Mouse (Mus musculus): ENCODE data around the gene Zfp740. TPM values are rescaled to one million over a fixed set of nuclear protein-coding genes. Genes with fewer than 3 reads are reported as not detected.

Gene Zfp740
- polyA plus RNA-seq, 1 experiment from 2014 or later, result 14.8 TPM

DNA sequence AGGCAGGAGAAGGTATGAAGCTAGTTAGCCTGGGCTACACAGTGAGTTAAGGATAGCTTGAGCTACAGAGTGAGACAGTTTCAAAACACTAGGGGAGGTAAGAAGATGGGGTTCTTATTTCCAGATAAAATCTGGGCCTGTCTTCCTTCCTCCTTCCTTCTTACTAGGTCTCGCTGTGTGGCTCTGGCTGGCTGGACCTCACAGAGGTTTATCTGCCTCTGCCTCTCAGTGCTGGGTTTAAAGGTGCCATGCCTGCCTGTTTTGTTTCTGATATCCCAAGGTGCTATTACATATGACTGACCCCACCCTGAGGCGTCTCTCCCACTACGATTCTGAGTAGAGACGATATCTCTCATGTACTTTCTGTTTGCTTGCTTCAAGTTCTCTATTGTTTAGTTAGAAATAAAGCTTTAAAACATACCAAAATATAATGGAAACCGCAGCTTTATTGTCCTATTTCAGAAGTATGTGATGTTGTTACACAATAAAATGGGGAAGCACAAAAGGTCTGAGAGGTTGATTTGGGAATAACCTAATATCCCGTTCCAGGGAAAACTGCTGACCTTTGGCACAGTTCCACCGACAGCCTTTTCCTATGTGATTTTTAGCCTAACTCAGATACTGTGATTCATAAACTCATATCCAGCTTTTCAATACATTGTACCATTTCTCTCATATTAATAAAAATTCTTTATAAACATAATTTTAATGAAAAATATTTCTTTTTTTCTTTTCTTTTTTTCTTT is 26.3 kb upstream of the Zfp740 start:
- Histone ChIP-seq H3K27me3 (no peaks in the 10 kb centered on the region), H3K27ac (no peak overlapping the region), H3K9ac (no peak overlapping the region), H3K4me3 (replicated peaks) (no peak overlapping the region), H3K9me3 (replicated peaks) (no peaks in the 10 kb centered on the region), H3K4me1 (replicated peaks) (peaks cover 28% of the 10 kb centered on the region), H3K4me2 (no peak overlapping the region), H3K36me3 (peaks cover 4% of the 10 kb centered on the region; the same call in 1 of the 2 replicates)
- DNase-seq, result no peak
- WGBS (ENCODE audit: insufficient replicate concordance), result 45% methylated on average over 7 of the region's 7 CpGs
- ATAC-seq (ENCODE audit: low read depth), result peak; percentile 50; the same call in 1 of the 2 replicates

DNA sequence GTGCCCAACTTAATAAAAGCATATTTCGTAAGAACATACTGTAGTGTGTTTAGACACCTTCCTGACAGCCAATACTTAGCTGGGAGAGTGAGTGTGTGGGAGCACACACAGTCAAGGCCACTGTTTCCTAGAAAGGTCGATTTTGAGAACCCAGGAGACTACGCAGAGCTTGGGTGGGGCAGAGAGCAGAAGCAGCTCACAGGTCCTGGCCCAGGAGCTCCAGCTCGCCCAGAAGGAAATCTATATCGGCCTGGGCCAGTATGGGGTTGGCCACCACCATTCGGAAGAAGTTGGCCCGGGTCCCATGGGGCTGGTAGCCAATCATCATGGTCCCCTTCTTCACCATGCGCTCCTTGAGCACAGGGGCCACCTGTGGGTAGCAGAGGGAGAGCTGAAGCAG is 25.6 kb upstream of the Zfp740 start:
- DNase-seq, result no peak
- H3K27me3 ChIP-seq, result no peaks in the 10 kb centered on the region
- H3K27ac ChIP-seq, result no peak overlapping the region
- no peak overlapping the region for H3K4me2 ChIP-seq
- 75% methylated on average over 8 of the region's 8 CpGs for WGBS (ENCODE audit: insufficient replicate concordance)
- H3K9ac ChIP-seq, result no peak overlapping the region; the same call in 1 of the 2 replicates
- H3K9me3 ChIP-seq (replicated peaks), result no peaks in the 10 kb centered on the region
- ATAC-seq (ENCODE audit: low read depth), result no peak
- H3K4me3 ChIP-seq (replicated peaks), result no peak overlapping the region
- H3K36me3 ChIP-seq, result peaks cover 4% of the 10 kb centered on the region; the same call in 1 of the 2 replicates
- peaks cover 28% of the 10 kb centered on the region for H3K4me1 ChIP-seq (replicated peaks)

DNA sequence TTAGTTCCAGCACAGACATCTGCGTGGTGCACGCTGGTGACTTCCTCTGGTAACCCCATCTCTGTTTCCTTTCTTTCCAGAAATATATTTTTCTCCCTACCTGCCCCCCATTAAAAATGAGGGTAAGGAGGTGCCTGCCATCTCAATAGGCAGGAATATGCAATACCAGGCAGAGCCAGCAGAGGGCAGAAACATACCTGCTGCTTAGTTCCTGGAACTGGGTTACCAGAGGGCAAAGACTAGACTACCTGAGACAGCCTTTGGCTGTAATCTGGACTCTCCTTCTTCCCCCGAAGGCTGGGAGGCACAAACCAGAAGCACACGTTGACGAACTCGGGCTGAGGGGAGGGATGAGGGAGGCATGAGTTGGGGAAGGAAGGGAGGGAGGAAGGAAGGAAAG is 24.8 kb upstream of the Zfp740 start:
- no peak overlapping the region for H3K27ac ChIP-seq
- DNase-seq, result peak; percentile 53
- no peak overlapping the region for H3K9ac ChIP-seq
- WGBS (ENCODE audit: insufficient replicate concordance), result 10% methylated on average over 6 of the region's 6 CpGs
- H3K27me3 ChIP-seq, result no peaks in the 10 kb centered on the region
- peak; percentile 33; the same call in 1 of the 2 replicates for ATAC-seq (ENCODE audit: low read depth)
- no peak overlapping the region for H3K4me2 ChIP-seq
- no peaks in the 10 kb centered on the region for H3K9me3 ChIP-seq (replicated peaks)
- peaks cover 4% of the 10 kb centered on the region; the same call in 1 of the 2 replicates for H3K36me3 ChIP-seq
- peaks cover 28% of the 10 kb centered on the region for H3K4me1 ChIP-seq (replicated peaks)
- H3K4me3 ChIP-seq (replicated peaks), result no peak overlapping the region

DNA sequence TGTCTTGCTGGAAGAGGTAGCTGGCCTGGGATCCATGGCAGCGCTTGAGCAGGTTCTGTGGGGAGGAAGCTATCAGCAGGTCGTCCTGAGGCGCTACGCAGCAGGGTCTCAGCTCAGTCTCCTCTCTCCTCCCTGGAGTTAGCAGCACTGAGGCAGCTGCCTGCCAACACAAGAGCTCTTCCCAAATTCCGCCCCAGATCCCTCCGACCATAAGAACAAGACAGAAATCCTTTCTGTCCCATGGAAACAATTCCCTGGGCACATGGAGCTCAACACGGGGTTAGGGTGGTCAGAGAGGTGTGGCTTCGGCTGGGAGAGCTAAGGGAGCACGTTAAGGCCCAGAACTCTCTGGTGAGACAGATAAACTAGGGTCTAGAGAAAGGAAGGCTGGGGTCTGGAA is 23.9 kb upstream of the Zfp740 start:
- Histone ChIP-seq H3K4me3 (replicated peaks) (no peak overlapping the region), H3K9me3 (replicated peaks) (no peaks in the 10 kb centered on the region), H3K4me2 (no peak overlapping the region), H3K9ac (no peak overlapping the region), H3K36me3 (peaks cover 4% of the 10 kb centered on the region; the same call in 1 of the 2 replicates), H3K27ac (no peak overlapping the region), H3K4me1 (replicated peaks) (peaks cover 28% of the 10 kb centered on the region), H3K27me3 (no peaks in the 10 kb centered on the region)
- ATAC-seq (ENCODE audit: low read depth) (no peak), DNase-seq (no peak)
- 77% methylated on average over 9 of the region's 9 CpGs for WGBS (ENCODE audit: insufficient replicate concordance)

DNA sequence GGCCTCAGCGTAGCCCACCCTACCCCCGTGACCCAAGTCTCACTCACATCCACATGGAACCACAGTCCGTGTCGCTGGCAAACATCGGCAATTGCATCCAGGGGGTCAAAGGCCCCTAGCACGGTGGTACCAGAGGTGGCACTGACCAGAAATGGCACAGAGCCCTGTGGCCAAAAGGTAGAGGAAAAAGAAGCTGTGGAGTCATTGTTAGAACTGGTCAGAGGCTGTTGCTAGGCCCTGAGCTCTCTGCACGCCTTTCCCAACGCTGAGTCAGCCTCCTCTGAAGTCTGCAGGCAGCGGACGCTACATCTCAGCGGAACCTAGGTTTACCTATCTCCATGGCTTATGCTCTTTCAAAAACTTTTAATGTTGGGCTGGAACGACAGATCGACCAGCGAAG is 23.1 kb upstream of the Zfp740 start:
- ATAC-seq (ENCODE audit: low read depth), result no peak
- Histone ChIP-seq H3K9me3 (replicated peaks) (no peaks in the 10 kb centered on the region), H3K27ac (no peak overlapping the region), H3K4me2 (no peak overlapping the region), H3K27me3 (no peaks in the 10 kb centered on the region), H3K4me3 (replicated peaks) (no peak overlapping the region), H3K4me1 (replicated peaks) (peaks cover 28% of the 10 kb centered on the region), H3K9ac (no peak overlapping the region), H3K36me3 (peaks cover 8% of the 10 kb centered on the region; the same call in 1 of the 2 replicates)
- no peak for DNase-seq
- 82% methylated on average over 14 of the region's 14 CpGs for WGBS (ENCODE audit: insufficient replicate concordance)

DNA sequence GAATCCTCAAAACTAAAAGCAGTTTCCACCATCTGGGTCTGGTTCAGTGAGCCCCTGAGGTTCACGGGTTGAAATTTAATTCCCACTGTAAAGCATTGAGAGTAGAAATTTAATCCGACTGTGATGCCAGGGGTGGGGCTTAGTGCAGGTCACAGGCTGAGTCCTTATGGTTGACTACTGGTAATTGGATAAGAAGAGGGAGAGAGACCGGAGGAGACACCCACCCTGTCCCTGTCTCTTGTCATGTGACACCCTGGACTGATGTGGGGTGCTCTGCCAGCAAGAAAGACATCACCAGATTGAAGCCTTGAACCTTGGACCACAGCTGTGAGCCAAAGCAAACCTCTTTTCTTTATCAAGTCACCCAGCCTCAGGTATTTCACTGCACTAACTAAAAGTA is 20.0 kb upstream of the Zfp740 start:
- Histone ChIP-seq H3K4me2 (no peak overlapping the region), H3K9ac (no peak overlapping the region), H3K36me3 (0 out of 2 replicates have a peak, but pooled peaks cover 4% of the 10 kb centered on the region), H3K27me3 (no peaks in the 10 kb centered on the region), H3K27ac (no peak overlapping the region), H3K4me1 (replicated peaks) (peaks cover 11% of the 10 kb centered on the region), H3K4me3 (replicated peaks) (no peak overlapping the region), H3K9me3 (replicated peaks) (no peaks in the 10 kb centered on the region)
- no peak for ATAC-seq (ENCODE audit: low read depth)
- 72% methylated on average over 3 of the region's 3 CpGs for WGBS (ENCODE audit: insufficient replicate concordance)
- no peak for DNase-seq

DNA sequence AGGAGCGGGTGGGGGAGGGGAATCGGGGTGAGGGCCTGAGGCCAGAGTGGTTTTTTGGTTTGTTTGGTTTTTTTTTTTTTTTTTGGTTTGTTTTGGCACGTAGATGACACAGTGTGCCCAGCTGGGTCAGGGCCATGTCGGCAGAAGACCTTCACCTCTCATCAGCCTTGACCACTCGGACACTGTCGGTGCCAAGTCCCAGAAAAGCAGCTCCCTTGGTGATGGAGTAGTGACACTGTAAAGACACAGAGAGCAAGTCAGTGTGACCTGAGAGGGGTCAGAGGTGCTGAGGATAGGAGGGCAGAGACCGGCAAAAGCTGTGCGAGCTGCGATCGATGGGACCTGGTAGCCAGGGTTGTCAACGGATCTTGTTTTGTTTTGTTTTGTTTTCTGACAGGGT is 16.8 kb upstream of the Zfp740 start:
- no peak overlapping the region for H3K4me2 ChIP-seq
- H3K27ac ChIP-seq, result peak overlapping the region; percentile 43; the same call in 1 of the 2 replicates
- H3K36me3 ChIP-seq, result 0 out of 2 replicates have a peak, but pooled peaks cover 4% of the 10 kb centered on the region
- no peaks in the 10 kb centered on the region for H3K27me3 ChIP-seq
- DNase-seq (no peak), ATAC-seq (ENCODE audit: low read depth) (peak; percentile 52)
- WGBS (ENCODE audit: insufficient replicate concordance), result 70% methylated on average over 11 of the region's 11 CpGs
- no peak overlapping the region for H3K9ac ChIP-seq
- no peak overlapping the region for H3K4me3 ChIP-seq (replicated peaks)
- peaks cover 22% of the 10 kb centered on the region for H3K4me1 ChIP-seq (replicated peaks)
- H3K9me3 ChIP-seq (replicated peaks), result no peaks in the 10 kb centered on the region

DNA sequence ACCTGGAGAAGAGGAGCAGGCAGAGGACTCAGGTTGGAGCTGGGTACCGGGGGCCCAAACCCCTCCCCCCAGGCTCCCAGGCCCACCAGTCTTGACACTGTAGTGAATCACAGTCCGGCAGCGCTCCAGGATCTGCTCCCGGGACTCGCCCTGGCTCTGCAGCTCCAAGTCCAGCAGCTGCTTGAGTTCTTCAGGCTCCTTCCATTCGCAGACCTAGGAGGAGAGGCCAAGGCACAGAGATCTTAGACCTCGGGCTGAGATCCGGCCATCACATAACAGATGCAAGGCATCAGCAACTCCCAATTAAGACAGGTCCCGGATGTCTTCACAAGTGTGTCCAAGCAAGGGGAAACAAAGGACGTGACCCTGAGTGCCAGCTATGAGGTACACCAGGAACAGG is 15.0 kb upstream of the Zfp740 start:
- 0 out of 2 replicates have a peak overlapping the region, but pooled peaks have one; percentile 21 for H3K4me2 ChIP-seq
- 74% methylated on average over 10 of the region's 10 CpGs for WGBS (ENCODE audit: insufficient replicate concordance)
- H3K36me3 ChIP-seq, result 0 out of 2 replicates have a peak, but pooled peaks cover 4% of the 10 kb centered on the region
- H3K9me3 ChIP-seq (replicated peaks), result no peaks in the 10 kb centered on the region
- peaks cover 35% of the 10 kb centered on the region for H3K4me1 ChIP-seq (replicated peaks)
- 0 out of 2 replicates have a peak overlapping the region, but pooled peaks have one; percentile 38 for H3K9ac ChIP-seq
- no peaks in the 10 kb centered on the region for H3K27me3 ChIP-seq
- no peak overlapping the region for H3K4me3 ChIP-seq (replicated peaks)
- ATAC-seq (ENCODE audit: low read depth) (no peak), DNase-seq (no peak)
- H3K27ac ChIP-seq, result no peak overlapping the region

DNA sequence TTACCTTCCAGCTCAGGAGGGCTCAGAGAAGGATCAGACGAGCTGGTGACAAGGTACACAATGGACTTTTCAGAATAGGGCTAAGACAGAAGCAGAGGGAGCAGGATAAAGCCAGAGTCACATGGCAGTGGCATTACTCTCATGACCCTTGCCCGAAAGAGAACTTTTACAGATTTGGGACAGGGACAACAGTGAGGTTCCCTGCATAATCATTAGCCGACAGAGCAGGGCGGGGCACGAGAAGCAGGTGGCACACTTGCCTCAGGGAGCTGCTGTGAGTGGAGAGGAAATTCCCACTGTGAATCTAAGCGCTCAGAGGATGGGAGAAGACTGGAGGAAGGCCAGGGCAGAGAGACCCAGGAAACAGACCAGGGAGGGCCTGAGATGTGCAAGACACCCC is 14.2 kb upstream of the Zfp740 start:
- Histone ChIP-seq H3K9me3 (replicated peaks) (no peaks in the 10 kb centered on the region), H3K4me1 (replicated peaks) (peaks cover 38% of the 10 kb centered on the region), H3K4me3 (replicated peaks) (no peak overlapping the region), H3K4me2 (0 out of 2 replicates have a peak overlapping the region, but pooled peaks have one; percentile 21), H3K9ac (no peak overlapping the region), H3K27me3 (no peaks in the 10 kb centered on the region), H3K27ac (peak overlapping the region; percentile 29; the same call in 1 of the 2 replicates), H3K36me3 (0 out of 2 replicates have a peak, but pooled peaks cover 4% of the 10 kb centered on the region)
- DNase-seq, result no peak
- 57% methylated on average over 6 of the region's 6 CpGs for WGBS (ENCODE audit: insufficient replicate concordance)
- no peak for ATAC-seq (ENCODE audit: low read depth)

DNA sequence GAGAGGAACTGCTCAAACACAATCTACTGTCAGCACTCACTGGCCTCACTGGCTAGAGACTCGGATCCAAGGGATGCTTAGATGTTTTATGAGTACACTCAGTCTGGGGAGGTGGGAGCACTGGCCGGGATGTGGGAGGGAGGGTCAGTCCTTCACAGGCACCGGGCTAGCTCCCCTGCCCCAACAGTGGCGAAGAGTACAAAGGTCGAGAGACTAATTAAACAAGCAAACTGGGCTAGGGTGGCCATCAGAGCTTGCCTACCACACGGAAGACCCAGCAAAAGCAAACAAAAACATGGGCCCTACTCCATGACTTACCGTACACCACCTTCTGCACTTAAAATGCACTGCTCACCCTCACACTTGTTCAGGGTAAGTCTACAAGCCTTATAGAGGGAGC is 11.3 kb upstream of the Zfp740 start:
- H3K4me3 ChIP-seq (replicated peaks), result no peak overlapping the region
- no peaks in the 10 kb centered on the region for H3K9me3 ChIP-seq (replicated peaks)
- no peak overlapping the region for H3K9ac ChIP-seq
- peaks cover 48% of the 10 kb centered on the region for H3K4me1 ChIP-seq (replicated peaks)
- no peaks in the 10 kb centered on the region for H3K27me3 ChIP-seq
- ATAC-seq (ENCODE audit: low read depth) (peak; percentile 50), DNase-seq (no peak)
- no peak overlapping the region for H3K4me2 ChIP-seq
- 58% methylated on average over 7 of the region's 7 CpGs for WGBS (ENCODE audit: insufficient replicate concordance)
- H3K36me3 ChIP-seq, result no peaks in the 10 kb centered on the region
- H3K27ac ChIP-seq, result peak overlapping the region; percentile 68

DNA sequence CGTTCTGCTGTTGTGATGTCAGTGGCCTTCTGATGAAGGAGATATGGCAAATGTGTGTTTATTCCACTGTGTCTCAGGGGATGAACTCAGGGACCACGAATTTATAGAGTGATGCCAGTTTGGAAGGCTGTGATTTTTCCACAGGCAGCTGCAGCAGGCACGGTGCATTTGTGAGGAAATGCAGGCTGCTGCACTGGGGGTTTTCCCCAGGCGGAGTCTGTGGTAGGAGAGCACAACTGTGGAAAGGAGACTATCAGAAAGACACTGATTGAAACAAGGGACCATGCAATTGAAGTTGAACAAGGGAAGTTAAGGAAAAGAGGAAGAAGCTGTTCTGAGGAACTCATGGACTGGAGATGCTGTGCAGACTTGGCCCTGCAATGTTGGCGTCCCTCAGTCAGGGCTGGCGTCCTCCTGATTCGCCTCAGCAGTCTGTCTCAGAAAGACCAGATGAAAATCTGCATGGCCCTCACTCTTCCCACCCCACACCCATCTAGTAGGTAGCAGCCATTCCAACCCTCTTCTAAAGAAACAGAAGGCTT is 10.7 kb upstream of the Zfp740 start:
- Histone ChIP-seq H3K9ac (no peak overlapping the region), H3K9me3 (replicated peaks) (no peaks in the 10 kb centered on the region), H3K36me3 (no peaks in the 10 kb centered on the region), H3K27ac (peak overlapping the region; percentile 68), H3K4me2 (no peak overlapping the region), H3K27me3 (no peaks in the 10 kb centered on the region), H3K4me1 (replicated peaks) (peaks cover 48% of the 10 kb centered on the region), H3K4me3 (replicated peaks) (no peak overlapping the region)
- DNase-seq (no peak), ATAC-seq (ENCODE audit: low read depth) (no peak)
- 36% methylated on average over 7 of the region's 7 CpGs for WGBS (ENCODE audit: insufficient replicate concordance)

All from liver, embryonic 13.5 days (tissue).